Mouse (Mus musculus) bone marrow, adult 2 months (tissue): ENCODE measurements around the gene Gpr35.

ENCODE experiments used
- CTCF ChIP-seq: fragments of 200-500 bp; IDR thresholded peaks from 2 replicates; pipeline ENCODE4 v1.5.1; 2011; ENCODE audit warnings: low read length, control low read depth; ENCODE audit not compliant: control insufficient read depth, insufficient read depth
- POLR2A ChIP-seq: fragments of 200-500 bp; IDR thresholded peaks from 2 replicates; pipeline ENCODE4 v1.6.1; 2011; ENCODE audit warnings: low read depth, mild to moderate bottlenecking, control low read depth, low read length, borderline replicate concordance; ENCODE audit not compliant: control insufficient read depth

DNA sequence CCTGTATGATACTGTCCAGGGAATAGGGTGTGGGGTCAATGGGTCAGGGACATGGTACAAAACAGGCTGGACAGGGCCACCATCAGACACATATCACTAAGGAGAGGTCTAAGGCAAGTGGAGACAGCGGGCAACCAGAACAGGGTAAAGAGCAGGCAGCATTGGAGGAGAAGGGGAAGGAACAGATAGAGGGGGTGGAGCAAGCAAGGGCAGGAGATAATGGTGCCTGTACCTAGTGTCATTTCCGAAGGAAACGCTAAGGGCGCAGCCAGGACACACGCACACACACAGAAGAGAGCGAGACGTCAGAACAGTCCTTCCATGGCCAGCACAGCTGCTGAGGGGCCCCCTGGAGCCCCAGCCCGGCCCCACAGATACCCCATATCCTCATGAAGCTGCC lies 75.9 kb downstream of the Gpr35 start:
- TF ChIP-seq CTCF (no peak), POLR2A (no peak)
